Mouse (Mus musculus): ENCODE measurements around the gene Aldh1a3.
A peak's percentile ranks its signal among the peaks of the same experiment; 100 is the strongest.

Gene Aldh1a3

DNA sequence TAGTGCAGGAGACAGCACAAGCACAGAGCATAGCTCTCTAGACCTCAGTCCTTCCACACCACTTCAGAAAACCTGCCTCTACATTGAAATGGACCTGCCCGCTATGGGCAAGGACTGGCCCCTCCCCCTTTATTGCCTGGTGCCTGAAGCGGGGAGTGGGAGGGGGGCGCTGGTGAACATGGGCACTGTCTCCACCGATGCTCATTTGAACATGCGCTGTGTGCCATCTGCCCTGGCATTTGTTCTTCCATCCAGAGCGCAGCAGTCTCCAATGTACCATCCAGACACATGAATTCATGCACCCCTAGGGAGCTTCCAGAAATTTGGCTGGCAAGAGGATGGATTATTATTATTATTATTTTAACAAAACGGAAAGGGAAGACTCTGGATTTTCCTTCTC lies 14.2 kb downstream of the Aldh1a3 start:
- no peak for DNase-seq

DNA sequence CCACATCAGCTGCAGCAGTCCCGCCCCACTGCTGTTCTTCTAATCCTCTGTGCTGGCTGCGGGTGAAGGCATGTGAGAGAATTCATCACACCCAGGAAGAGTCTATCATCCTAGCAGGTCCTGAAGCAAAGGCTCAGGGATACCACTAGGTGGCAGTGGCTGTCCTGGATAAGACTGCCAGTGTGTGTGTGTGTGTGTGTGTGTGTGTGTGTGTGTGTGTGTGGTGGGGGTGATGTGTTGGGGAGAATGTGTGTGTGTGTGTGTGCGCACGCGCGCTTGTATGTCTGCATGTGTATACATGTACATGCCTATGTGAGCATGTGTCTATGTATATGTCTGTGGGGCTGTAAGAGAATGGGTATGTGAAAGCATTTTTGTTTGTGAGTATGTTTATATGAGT lies 17.9 kb downstream of the Aldh1a3 start:
- DNase-seq = no peak

DNA sequence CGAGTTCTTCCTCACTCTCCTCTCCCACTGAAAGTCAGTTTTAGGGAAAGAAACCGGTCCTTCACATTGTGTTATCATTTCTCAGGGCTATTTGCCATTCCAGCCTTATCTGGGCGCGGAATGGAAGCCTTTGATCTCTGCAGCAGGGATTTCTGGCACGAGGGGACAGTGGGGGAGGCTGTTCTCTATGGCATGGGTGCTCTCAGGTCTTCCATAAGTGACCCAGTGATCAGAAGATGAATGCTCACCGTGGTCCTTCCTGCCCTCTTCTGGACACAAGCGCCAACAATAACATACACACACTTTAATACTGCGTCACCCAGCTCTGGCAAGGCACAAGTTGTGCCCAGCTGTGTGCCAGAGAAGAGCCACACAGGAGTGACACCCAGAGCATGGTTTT lies 20.3 kb downstream of the Aldh1a3 start:
- no peak for DNase-seq

- DNase-seq = no peak
Measured at GRCm38 (mm10) chr7:66405951-66406721, 21.2 kb downstream of the Aldh1a3 start.

GRCm38 (mm10) chr7:66405541-66405940 lies 21.8 kb downstream of the Aldh1a3 start:
- DNase-seq = no peak

- DNase-seq = no peak
Measured at GRCm38 (mm10) chr7:66404802-66405201, 22.5 kb downstream of the Aldh1a3 start.

DNA sequence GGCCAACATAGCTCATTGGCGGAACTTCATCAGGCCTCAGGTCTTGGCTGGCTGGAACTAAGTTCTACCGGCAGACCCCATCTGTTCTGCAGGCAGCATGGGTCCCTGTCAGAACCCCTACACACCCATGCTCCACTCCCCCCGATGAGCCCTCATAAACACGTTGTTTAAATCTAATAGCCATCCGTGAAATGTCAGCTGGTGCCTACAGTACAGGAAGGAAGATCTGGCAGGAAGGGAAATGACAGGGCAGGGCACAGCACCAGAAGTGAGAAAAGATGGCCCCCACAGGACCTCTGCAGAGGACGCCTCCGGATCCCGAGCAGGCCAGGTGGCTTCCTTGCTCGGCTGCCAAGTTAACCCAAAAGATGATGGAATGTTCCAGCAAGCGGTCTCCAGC lies 23.2 kb downstream of the Aldh1a3 start:
- DNase-seq = no peak

GRCm38 (mm10) chr7:66402876-66403275 lies 24.4 kb downstream of the Aldh1a3 start:
- DNase-seq = no peak

GRCm38 (mm10) chr7:66401605-66402004 lies 25.7 kb downstream of the Aldh1a3 start:
- DNase-seq = no peak

DNA sequence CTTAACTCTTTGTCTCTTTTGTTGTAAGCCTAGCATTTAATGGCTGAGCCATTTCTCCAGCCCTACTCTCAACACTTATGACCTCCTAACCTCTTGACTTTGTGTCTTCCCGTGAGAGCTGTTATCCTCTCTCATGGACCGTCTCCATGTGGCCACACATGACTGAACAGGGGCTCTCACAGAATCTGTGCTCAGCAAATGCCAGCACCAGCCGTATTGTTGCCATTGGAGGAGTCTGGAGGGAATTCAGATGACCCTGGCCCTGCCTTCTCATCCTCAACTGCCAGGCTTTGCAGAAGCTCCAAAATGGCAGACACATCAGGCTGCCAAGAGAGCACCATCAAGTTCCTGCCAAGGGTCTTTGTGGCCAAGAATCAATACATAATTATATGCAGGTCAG lies 30.0 kb downstream of the Aldh1a3 start:
- no peak for DNase-seq

GRCm38 (mm10) chr7:66388621-66389532 lies 38.4 kb downstream of the Aldh1a3 start:
- peak; percentile 33 for DNase-seq

DNA sequence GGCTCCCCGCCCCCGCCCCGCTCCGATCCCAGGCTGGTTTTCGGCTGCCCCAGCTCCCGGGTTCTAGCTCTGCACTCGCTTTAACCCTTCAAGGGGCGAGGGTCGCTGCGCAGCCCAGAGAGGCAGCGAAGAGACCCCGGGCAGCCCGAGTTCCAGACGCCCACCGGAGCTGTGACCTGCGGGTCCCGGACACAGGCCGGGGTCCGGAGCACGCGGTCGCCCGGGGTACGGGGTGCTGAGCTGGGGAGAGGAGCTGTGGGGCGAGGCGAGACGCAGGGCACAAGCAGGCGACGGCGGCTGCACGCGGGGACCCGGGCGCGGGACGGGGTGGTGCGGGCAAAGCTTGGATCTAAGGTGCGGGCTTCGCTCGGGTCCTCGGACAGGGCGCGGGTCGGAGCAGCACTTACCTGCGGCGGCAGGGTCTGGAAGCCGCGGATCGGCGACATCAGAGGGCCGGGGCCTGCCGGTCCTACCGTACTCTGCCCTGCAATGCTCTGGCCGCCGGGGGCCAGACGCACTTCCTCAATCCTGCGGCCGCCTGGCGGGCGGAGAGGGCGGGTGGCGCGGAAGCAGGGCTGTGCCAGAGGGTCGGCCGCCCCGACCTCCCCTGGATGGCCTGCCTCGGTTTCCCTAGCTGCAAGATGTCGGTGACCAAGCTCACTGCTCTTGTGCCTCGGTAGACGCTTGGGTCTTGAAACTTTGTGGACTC lies 39.4 kb downstream of the Aldh1a3 start, which contains the start of gene Lrrk1:
Lrrk1 (minus strand) TSS at position 538 of the 709 bp plus-strand sequence.
- DNase-seq = no peak

GRCm38 (mm10) chr7:66387419-66387812 lies 39.9 kb downstream of the Aldh1a3 start:
- no peak for DNase-seq

DNA sequence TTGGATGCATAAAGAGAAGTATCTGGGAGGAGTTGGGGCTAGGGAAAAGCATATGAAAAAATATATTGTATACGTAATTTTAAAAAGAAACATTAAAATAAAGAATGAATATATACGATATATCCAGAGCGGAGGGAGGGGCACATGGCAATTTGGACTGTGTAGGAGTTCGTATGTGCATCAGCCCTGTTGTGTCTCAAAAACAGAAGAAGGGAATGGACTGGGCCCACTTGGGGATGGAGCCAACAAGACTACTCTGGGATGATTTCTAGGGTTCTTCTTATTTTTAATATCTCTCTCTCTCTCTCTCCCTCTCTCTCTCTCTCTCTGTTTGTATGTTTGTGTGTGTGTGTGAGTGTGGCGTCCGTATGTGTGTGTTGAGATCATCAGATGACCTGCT lies 40.9 kb downstream of the Aldh1a3 start:
- DNase-seq = no peak

- DNase-seq = no peak
Measured at GRCm38 (mm10) chr7:66385826-66386225, 41.5 kb downstream of the Aldh1a3 start.

DNA sequence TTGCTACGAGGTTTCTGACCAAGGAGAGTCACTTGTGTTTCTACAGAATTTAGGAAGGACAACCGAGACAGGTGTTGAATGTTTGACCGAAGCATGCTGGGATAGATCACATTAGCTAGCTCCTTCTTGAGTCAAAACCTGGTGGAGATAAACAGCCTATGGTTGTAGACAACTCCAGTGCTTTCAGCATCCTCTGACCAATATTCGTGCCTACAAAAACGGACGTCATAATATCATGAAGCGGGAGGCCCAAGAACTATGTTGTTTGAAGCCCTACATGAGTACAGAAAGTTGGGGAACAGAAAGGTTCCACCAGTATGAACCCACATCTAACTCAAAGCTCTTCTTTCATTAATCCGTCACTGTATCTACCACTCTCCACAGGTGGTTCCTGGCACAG lies 42.4 kb downstream of the Aldh1a3 start:
- DNase-seq = no peak

DNA sequence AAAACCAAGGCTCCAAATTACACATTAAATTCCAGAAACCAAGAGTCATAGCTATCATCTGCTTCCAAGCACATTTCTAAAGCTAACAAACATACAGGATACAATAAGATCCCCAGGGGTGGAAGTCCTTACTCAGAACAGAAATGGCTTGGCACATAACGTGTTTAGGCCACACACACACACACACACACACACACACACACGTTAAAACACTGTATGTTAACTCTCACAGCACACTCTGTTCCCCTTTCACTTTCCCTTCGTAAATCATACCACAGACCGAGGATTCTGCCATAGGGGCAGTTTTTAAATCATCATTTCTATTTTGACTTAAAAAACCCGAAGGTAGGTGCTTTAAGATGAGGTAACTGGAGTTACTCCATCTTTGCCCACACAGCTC lies 43.1 kb downstream of the Aldh1a3 start:
- no peak for DNase-seq

- DNase-seq = no peak
Measured at GRCm38 (mm10) chr7:66376560-66376959, 50.8 kb downstream of the Aldh1a3 start.

DNA sequence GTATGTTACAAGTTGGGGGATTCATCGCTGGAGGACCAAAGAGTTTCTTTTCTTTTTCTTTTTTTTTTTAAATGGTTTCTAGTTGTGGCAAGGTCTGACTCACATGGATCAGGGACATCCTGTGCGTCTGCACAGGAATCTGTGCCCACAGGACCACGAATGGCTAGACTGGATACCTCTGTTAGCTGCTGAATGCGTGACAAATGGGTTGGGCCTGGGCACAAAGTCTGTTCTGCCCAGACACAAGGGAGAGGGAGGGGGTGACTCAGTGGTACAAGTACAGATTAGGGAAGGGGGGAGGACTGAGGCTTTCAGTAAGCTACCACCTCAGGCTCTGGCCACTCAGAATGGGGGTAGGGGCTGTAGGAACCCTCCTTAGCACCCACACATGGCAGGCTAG lies 51.6 kb downstream of the Aldh1a3 start:
- DNase-seq = no peak

DNA sequence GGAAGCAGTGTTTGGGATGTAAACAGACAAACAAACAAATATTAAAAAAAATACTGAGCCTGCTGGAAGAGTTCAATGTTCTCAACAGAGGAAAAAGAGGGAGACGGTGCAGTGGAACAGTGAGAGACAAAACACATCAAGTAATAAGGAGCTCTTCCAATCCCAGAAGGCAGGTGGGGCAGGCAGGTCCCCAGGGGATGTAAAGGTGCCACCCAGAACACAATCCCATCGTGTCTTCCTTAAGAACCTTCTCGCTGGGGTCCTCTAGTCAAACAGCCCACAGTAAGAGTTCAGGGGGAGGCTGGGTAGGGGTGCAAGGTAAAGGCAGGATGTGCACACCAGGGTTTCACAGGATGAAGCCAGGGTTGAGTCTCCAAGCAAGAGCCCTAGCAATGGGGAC lies 53.9 kb downstream of the Aldh1a3 start:
- DNase-seq = no peak

- no peak for DNase-seq
Measured at GRCm38 (mm10) chr7:66370970-66371369, 56.3 kb downstream of the Aldh1a3 start.

- no peak for DNase-seq
Measured at GRCm38 (mm10) chr7:66369934-66370445, 57.3 kb downstream of the Aldh1a3 start.
